Mouse (Mus musculus) cerebellum, postnatal 14 days (tissue): ENCODE data around the gene Tmem169.
A peak's percentile ranks its signal among the peaks of the same experiment; 100 is the strongest.
"Not testable (repeated sequence)": the region's sequence is repeated elsewhere in the genome, so short reads cannot be mapped to it uniquely, and the experiment has no call there.

Experiments
- DNase-seq, 2 experiments: peaks; one replicate each; pipeline ENCODE4 v3.0.0; 2021; ENCODE audit warnings: mixed read lengths in 2 of 2

The Tmem169 gene

GRCm38 (mm10) chr1:72283992-72284485 lies at the start of gene Tmem169, which contains the start of gene Pecr:
Gene Tmem169 (plus strand): TSS chr1:72284369.
Gene Pecr (minus strand): TSS chr1:72284314.
- DNase-seq, result peak; percentile 96

- DNase-seq, result peak; percentile 79 to 80
These were observed 47.7 kb upstream of the Tmem169 start for GRCm38 (mm10) chr1:72236363-72237006.

- peak in 1 of 2 experiments; percentile 50 for DNase-seq
These were observed 47.0 kb upstream of the Tmem169 start for GRCm38 (mm10) chr1:72237007-72237775.

- DNase-seq, result no peak
These were observed 46.1 kb upstream of the Tmem169 start for GRCm38 (mm10) chr1:72238016-72238580.

GRCm38 (mm10) chr1:72239113-72239512 lies 45.1 kb upstream of the Tmem169 start:
- not testable (repeated sequence) for DNase-seq

- DNase-seq, result no peak
These were observed 41.5 kb upstream of the Tmem169 start for GRCm38 (mm10) chr1:72242581-72243143.

GRCm38 (mm10) chr1:72243656-72244316 lies 40.4 kb upstream of the Tmem169 start:
- DNase-seq, result peak; percentile 98

- DNase-seq, result peak in 1 of 2 experiments; percentile 33
These were observed 39.7 kb upstream of the Tmem169 start for GRCm38 (mm10) chr1:72244317-72245036.

GRCm38 (mm10) chr1:72248226-72248737 lies 35.9 kb upstream of the Tmem169 start:
- DNase-seq, result not testable (repeated sequence)

GRCm38 (mm10) chr1:72251806-72252205 lies 32.4 kb upstream of the Tmem169 start:
- no peak for DNase-seq

- peak; percentile 29 for DNase-seq
These were observed 30.2 kb upstream of the Tmem169 start for GRCm38 (mm10) chr1:72253881-72254491.

- DNase-seq, result peak; percentile 90 to 92
These were observed 29.6 kb upstream of the Tmem169 start for GRCm38 (mm10) chr1:72254545-72255061.

GRCm38 (mm10) chr1:72255062-72255853 lies 28.9 kb upstream of the Tmem169 start:
- DNase-seq, result peak; percentile 59 to 67

- DNase-seq, result no peak
These were observed 28.4 kb upstream of the Tmem169 start for GRCm38 (mm10) chr1:72255854-72256175.

GRCm38 (mm10) chr1:72256381-72257256 lies 27.6 kb upstream of the Tmem169 start:
- peak in 1 of 2 experiments; percentile 12 for DNase-seq

- no peak for DNase-seq
These were observed 21.1 kb upstream of the Tmem169 start for GRCm38 (mm10) chr1:72263099-72263498.

GRCm38 (mm10) chr1:72278085-72278484 lies 6.1 kb upstream of the Tmem169 start:
- peak in 1 of 2 experiments; percentile 36 for DNase-seq

GRCm38 (mm10) chr1:72282604-72283003 lies 1.6 kb upstream of the Tmem169 start:
- no peak for DNase-seq

GRCm38 (mm10) chr1:72284539-72284938 lies 370 bp downstream of the Tmem169 start:
- peak in 1 of 2 experiments; percentile 55 for DNase-seq
